Mouse (Mus musculus) limb, embryonic 11.5 days (tissue): ENCODE data around the gene Gpr31b. TPM values are rescaled to one million over a fixed set of nuclear protein-coding genes. Genes with fewer than 3 reads are reported as not detected.
"Not testable (repeated sequence)": the region's sequence is repeated elsewhere in the genome, so short reads cannot be mapped to it uniquely, and the experiment has no call there.

Source experiments
- ATAC-seq: fragments of 200-750 bp; cut with Nextera tagmentation; 2 replicates; pipeline ENCODE4 v1.8.0; 2017; ENCODE audit warnings: low read depth; ENCODE audit not compliant: insufficient number of reproducible peaks, low FRiP score, low TSS enrichment
- DNase-seq: peaks from one replicate; pipeline ENCODE4 v3.0.0-alpha.2; 2015; ENCODE audit warnings: low spot score
- H3K27ac ChIP-seq: fragments of 300-500 bp; sonication (generic); replicated peaks from 2 replicates; pipeline ENCODE4 v1.5.1; 2014; ENCODE audit warnings: low read depth, mild to moderate bottlenecking, low read length
- H3K27me3 ChIP-seq: fragments of 300-500 bp; sonication (generic); 2 replicates; pipeline ENCODE4 v1.6.1; 2014; ENCODE audit warnings: mild to moderate bottlenecking, low read length, mixed read lengths; ENCODE audit not compliant: control insufficient read depth, insufficient read depth
- H3K36me3 ChIP-seq: fragments of 300-500 bp; sonication (generic); 2 replicates; pipeline ENCODE4 v1.6.1; 2014; ENCODE audit warnings: mild to moderate bottlenecking, low read length, moderate library complexity, mixed read lengths; ENCODE audit not compliant: control insufficient read depth, insufficient read depth
- H3K4me1 ChIP-seq: fragments of 300-500 bp; sonication (generic); 2 replicates; pipeline ENCODE4 v1.6.1; 2014; ENCODE audit warnings: low read length, mixed read lengths; ENCODE audit not compliant: control insufficient read depth, insufficient read depth
- H3K4me2 ChIP-seq: fragments of 300-500 bp; sonication (generic); 2 replicates; pipeline ENCODE4 v1.6.1; 2014; ENCODE audit warnings: low read depth, mild to moderate bottlenecking, moderate library complexity; ENCODE audit not compliant: severe bottlenecking
- H3K4me3 ChIP-seq: fragments of 300-500 bp; sonication (generic); 2 replicates; pipeline ENCODE4 v1.5.1; 2014; ENCODE audit warnings: low read depth, low read length
- H3K9ac ChIP-seq: fragments of 300-500 bp; sonication (generic); 2 replicates; pipeline ENCODE4 v1.6.1; 2014; ENCODE audit warnings: mild to moderate bottlenecking, low read length
- H3K9me3 ChIP-seq: fragments of 300-500 bp; sonication (generic); 2 replicates; pipeline ENCODE4 v1.6.1; 2016; ENCODE audit warnings: low read length; ENCODE audit not compliant: control insufficient read depth
- WGBS: fragments of 180-500 bp; shearing (Covaris S2); extraction: QIAGEN DNeasy Blood & Tissue Kit; methylation state at CpG from one replicate; pipeline ENCODE4 v1.1.7; 2014; 5-methylcytosine and 5-hydroxymethylcytosine counted together
- polyA plus RNA-seq: library from polyadenylated mRNA; unstranded; fragments of >200 nt; fragmentation: Nextera tagmentation; extraction: Ambion mirVana; gene quantifications from 2 replicates; pipeline ENCODE4 v1.2.1, GENCODE M21; 2014

Gpr31b gene
- polyA plus RNA-seq, 1 experiment from 2014 or later: not detected

- WGBS: 78% methylated on average over 2 of the region's 2 CpGs
- H3K36me3 ChIP-seq, ATAC-seq, H3K27me3 ChIP-seq, H3K4me2 ChIP-seq, H3K4me1 ChIP-seq, H3K9me3 ChIP-seq, H3K27ac ChIP-seq, H3K4me3 ChIP-seq, DNase-seq, H3K9ac ChIP-seq: not testable (repeated sequence)
These were observed 47.7 kb downstream of the Gpr31b start for GRCm38 (mm10) chr17:13004436-13004835.

- ATAC-seq, H3K27ac ChIP-seq, H3K4me1 ChIP-seq, H3K9ac ChIP-seq, H3K4me3 ChIP-seq, H3K4me2 ChIP-seq, H3K27me3 ChIP-seq, H3K9me3 ChIP-seq, DNase-seq, H3K36me3 ChIP-seq: not testable (repeated sequence)
- WGBS: 91% methylated on average over 5 of the region's 5 CpGs
These were observed 49.9 kb downstream of the Gpr31b start for GRCm38 (mm10) chr17:13002243-13002642.

Other genes starting within 250 kb of the Gpr31b start
- gene Mas1, start 184.2 kb downstream of the Gpr31b start, polyA plus RNA-seq: 0.50 and 0.81 TPM in 2 replicates
- gene Mrgprh, start 176.3 kb downstream of the Gpr31b start, polyA plus RNA-seq: not detected in 2 replicates
- 1.7 and 2.3 TPM in 2 replicates for gene Pnldc1, start 142.1 kb downstream of the Gpr31b start, polyA plus RNA-seq
- gene Tcp1, start 136.6 kb downstream of the Gpr31b start, polyA plus RNA-seq: 578 and 600 TPM in 2 replicates
- 195 and 199 TPM in 2 replicates for gene Mrpl18, start 136.0 kb downstream of the Gpr31b start, polyA plus RNA-seq
- 0.68 and 0.88 TPM in 2 replicates for gene Acat3, start 111.7 kb downstream of the Gpr31b start, polyA plus RNA-seq
- 236 and 271 TPM in 2 replicates for gene Acat2, start 91.5 kb downstream of the Gpr31b start, polyA plus RNA-seq
- gene Wtap, start 58.1 kb downstream of the Gpr31b start, polyA plus RNA-seq: 155 and 160 TPM in 2 replicates
- 101 and 106 TPM in 2 replicates for gene Sod2, start 45.5 kb downstream of the Gpr31b start, polyA plus RNA-seq
- not detected in 2 replicates for gene Tcp10b, start 8.8 kb upstream of the Gpr31b start, polyA plus RNA-seq
- not detected in 2 replicates for gene Unc93a, start 79.5 kb upstream of the Gpr31b start, polyA plus RNA-seq
- not detected in 2 replicates for gene Smok2a, start 168.9 kb upstream of the Gpr31b start, polyA plus RNA-seq
- gene Smok2b, start 178.0 kb upstream of the Gpr31b start, polyA plus RNA-seq: not detected in 2 replicates